Mouse (Mus musculus) bone marrow macrophage, adult 2 months (primary cell): Measurements from ENCODE around the gene P2rx1.

Experiments
- CTCF ChIP-seq: IDR thresholded peaks from 2 replicates; pipeline ENCODE4 v1.5.1; 2012; ENCODE audit warnings: low read depth, mild to moderate bottlenecking, low read length, moderate library complexity
- POLR2A ChIP-seq: IDR thresholded peaks from 2 replicates; pipeline ENCODE4 v1.6.1; 2012; ENCODE audit warnings: mild to moderate bottlenecking, low read depth, low read length, borderline replicate concordance

DNA sequence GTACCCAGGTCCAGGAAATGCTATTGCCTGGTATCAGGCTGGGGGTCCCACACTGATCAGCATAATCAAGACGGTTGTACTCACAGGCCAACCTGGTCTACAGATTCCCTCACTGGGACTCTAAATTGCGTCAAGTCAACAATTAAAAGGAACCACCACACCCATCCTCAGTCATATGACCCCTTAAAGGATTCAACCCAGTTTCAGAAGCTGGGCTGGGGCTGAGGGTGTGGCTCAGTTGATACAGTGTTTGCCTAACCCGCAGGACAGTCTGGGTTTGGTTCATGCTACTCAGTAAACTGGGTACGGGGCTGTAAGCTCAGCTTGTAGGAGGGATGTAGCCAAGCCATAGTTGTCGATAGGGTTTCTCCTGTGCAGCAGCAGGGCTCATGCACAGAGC, 12.2 kb upstream of the P2rx1 start:
- no peak for TF ChIP-seq CTCF
- no peak for TF ChIP-seq POLR2A
